7 mouse cellular contexts compared by ENCODE assay signal in the genomic region with DNA sequence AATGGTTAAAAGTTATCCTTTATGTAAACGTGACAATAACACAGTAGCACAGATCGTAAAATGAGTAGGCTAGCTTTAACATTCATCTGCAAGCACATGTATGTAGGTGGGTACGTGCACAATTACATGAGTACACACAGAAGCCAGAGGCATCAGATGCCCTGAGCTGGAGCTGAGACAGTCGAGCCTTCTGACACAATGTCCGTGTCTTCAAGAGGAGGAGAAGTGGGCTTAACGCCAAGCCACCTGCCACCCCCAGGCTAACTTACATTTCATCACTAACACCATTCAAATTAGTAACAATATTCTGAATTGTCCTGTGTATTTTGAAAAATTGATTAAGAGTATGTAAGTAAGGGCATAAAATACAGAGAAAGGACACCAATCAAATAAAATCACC.
"Had no signal": no experiment of that assay in that cellular context is flagged by ENCODE, and none has a peak within 500 bp of the region (broad histone marks: within the 10 kb centered on the region; RNA-seq: fewer than 3 reads in every experiment).

No protein-coding gene starts in this region.

- DNase-seq: kidney, postnatal 25 days; liver, postnatal 0 days; lung, postnatal 14 days; lung, postnatal 4 days; midbrain, embryonic 14.5 days; thymus, adult 18-20 months; thymus, postnatal 36 days had no signal

- ATAC-seq: liver, postnatal 0 days had no signal
